Mouse (Mus musculus): ENCODE measurements around the gene Fgfr2.

DNA sequence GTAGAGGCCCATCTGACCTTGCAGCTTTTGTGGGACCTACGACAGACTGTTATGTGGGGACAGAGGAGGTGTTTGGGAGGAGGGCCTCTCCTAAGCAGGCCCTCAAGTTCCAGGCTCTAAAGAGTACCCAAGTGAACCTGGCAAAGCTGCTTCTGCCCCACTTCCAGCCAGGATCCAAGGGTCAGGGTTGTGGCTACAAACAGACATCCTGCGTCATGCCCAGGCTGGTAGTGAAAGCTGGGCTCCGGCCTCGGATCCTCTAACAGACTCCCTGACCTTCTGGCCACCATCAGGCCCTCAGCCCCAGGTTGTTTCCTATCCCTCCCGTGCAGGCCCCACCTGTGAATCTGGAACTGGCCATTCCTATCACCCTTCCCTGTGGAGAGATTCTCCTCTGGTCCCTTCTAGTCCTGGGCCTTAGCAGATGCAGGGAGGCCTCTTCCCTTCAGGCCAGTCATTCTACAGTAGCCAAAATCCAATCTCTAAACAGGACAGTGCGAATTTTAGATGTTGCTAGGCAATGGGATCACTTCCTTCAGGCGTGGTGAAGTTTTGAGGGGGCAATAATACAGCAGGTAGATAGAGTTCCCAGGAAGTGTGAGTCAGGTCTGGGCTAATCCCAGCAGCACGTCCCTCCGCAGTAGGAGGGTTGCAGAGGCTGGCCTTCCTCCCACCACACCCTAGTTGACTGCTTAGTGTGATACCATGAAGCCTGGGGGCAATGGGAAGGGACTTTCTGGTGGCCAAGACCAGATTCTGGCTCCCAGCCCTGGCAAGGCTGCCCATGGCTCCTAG, 419.4 kb downstream of the Fgfr2 start:
- no peak for TF ChIP-seq TCF12 (IDR thresholded peaks at IDR 0.05; ENCODE audit: insufficient read depth, poor library complexity, severe bottlenecking)
- no peak for TF ChIP-seq POLR2A (IDR thresholded peaks at IDR 0.05; ENCODE audit: insufficient read length, low read depth)
- TF ChIP-seq REST (IDR thresholded peaks at IDR 0.05; ENCODE audit: insufficient read depth, insufficient read length) = no peak
- TF ChIP-seq SRF (IDR thresholded peaks at IDR 0.05; ENCODE audit: control insufficient read depth, insufficient read length, low read depth) = no peak
- TF ChIP-seq USF1 (IDR thresholded peaks at IDR 0.05; ENCODE audit: low read depth) = no peak
- no peak for TF ChIP-seq MAX (IDR thresholded peaks at IDR 0.05; ENCODE audit: low read depth)
- TF ChIP-seq MYOD1 (IDR thresholded peaks at IDR 0.05; ENCODE audit: control insufficient read depth in 1 of 3, insufficient read length in 2 of 3, low read depth in 2 of 3) = no peak
- no peak for TF ChIP-seq POLR2AphosphoS2 (IDR thresholded peaks at IDR 0.05; ENCODE audit: insufficient read length, low read depth)
- TF ChIP-seq CEBPB (IDR thresholded peaks at IDR 0.05; ENCODE audit: insufficient read depth, poor library complexity, severe bottlenecking) = no peak
